Mouse (Mus musculus): ENCODE measurements at regions not wholly inside any gene's neighbourhood (a gene's known extent, or its start where the extent isn't known, plus 50 kb on each side); places are given as distances from the start of the nearest gene placed in this dataset.
A peak's percentile ranks its signal among the peaks of the same experiment; 100 is the strongest.
"Not testable (repeated sequence)": the region's sequence is repeated elsewhere in the genome, so short reads cannot be mapped to it uniquely, and the experiment has no call there.

DNA sequence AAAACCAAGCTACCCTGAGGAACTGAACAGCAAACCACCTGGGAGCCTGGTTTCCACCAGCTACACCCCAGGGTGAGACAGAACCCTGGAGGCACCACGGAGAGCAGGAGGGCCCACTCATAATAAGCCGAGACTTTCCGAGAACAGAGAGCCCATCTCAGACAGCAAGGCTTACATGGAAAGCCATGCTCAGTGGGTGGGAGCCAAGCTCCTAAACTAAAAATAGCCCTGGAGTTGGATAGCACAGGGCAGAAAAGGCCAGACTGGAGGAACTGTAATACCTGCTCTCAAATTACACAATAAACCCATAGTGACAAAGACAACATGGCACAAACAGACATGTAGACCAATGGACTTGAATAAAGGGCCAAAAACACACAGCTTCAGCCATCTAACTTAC lies 69.9 kb downstream of the Fbxo4 start:
- DNase-seq: peak; percentile 62
- intact Hi-C loops (cut with DNase I): loop anchor here (2.0 to 10.0 kb wide), 4 partner anchors 322 to 705 kb away; no protein-coding TSS in a partner anchor
- Histone ChIP-seq H3K27ac (peak overlapping the region; percentile 77), H3K4me3 (peak overlapping the region; percentile 38)
- TF ChIP-seq CTCF (IDR thresholded peaks at IDR 0.05): no peak

DNA sequence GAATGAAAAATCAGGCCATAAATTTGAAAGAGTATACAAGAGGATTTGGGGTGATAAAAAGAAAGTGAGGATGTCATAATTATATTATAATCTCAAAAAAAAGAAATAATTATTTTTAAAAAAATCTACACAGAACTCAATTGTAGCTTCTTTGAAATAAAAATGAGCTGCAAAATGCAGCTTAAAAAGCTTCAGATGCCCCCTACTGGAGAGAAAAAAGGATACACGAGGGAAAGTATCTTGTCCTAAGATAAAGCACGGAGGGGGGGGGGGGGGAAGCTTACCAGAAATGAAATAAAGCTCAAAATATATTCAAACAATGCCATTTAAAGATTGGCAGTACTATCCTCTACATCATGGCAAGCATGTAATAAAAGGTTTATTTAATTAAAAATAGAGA lies 70.7 kb downstream of the Fbxo4 start:
- no peak overlapping the region for H3K27ac ChIP-seq
- intact Hi-C loops (cut with DNase I): loop anchor here (2.0 to 10.0 kb wide), 4 partner anchors 321 to 704 kb away; no protein-coding TSS in a partner anchor
- no peak overlapping the region for H3K4me3 ChIP-seq
- DNase-seq: no peak
- peak; percentile 56 for TF ChIP-seq CTCF (IDR thresholded peaks at IDR 0.05)

DNA sequence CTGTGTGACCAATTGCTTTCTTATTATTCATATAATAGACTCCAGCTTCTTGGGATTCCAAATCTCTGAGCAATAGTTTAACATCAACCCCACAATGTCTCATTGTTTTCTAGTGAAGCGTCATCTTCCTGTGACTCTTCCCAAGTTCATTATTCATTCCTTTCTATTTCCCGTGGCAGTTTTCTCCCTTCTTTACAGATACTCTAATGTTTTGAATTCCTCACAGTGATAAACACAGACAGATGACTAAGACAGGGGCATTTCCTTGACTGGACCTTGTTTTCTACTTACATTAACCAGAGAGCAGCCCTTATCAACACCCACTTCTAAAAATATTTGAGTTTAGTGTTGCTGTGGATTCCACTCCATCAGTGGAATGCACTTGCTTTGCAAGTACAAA lies 73.8 kb downstream of the Fbxo4 start:
- no peak for DNase-seq
- H3K4me3 ChIP-seq: no peak overlapping the region
- intact Hi-C loops (cut with DNase I): loop anchor here (5.0 to 10.0 kb wide), 3 partner anchors 318 to 701 kb away; no protein-coding TSS in a partner anchor
- no peak for TF ChIP-seq CTCF (IDR thresholded peaks at IDR 0.05)
- H3K27ac ChIP-seq: no peak overlapping the region

GRCm38 (mm10) chr15:3878429-3878828 lies 100.9 kb downstream of the Fbxo4 start:
- DNase-seq: no peak
- intact Hi-C loops (cut with DNase I): no loop called here
- H3K27ac ChIP-seq: no peak overlapping the region
- H3K4me3 ChIP-seq: no peak overlapping the region
- TF ChIP-seq CTCF (IDR thresholded peaks at IDR 0.05): no peak

DNA sequence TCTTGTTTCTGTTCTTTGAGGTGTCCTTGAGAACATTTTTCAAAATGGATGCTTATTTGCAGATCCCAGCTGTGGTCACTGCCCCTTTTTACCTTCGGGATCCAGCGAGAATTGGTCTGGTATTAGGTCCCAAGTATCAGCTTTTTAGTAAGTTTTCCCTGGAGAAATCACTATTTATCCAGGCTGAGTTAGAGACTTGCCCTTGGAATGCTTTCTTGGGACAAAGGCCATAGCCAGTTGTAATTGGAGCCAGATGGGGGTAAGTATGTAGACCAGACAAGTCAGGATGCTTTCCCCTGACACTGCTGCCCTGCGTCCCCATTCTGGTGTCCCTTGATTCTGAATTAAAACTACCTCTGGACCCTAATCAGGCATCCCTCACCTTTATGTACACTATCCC lies 101.9 kb downstream of the Fbxo4 start:
- Histone ChIP-seq H3K27ac (no peak overlapping the region), H3K4me3 (no peak overlapping the region)
- no peak for DNase-seq
- no peak for TF ChIP-seq CTCF (IDR thresholded peaks at IDR 0.05)
- intact Hi-C loops (cut with DNase I): no loop called here

DNA sequence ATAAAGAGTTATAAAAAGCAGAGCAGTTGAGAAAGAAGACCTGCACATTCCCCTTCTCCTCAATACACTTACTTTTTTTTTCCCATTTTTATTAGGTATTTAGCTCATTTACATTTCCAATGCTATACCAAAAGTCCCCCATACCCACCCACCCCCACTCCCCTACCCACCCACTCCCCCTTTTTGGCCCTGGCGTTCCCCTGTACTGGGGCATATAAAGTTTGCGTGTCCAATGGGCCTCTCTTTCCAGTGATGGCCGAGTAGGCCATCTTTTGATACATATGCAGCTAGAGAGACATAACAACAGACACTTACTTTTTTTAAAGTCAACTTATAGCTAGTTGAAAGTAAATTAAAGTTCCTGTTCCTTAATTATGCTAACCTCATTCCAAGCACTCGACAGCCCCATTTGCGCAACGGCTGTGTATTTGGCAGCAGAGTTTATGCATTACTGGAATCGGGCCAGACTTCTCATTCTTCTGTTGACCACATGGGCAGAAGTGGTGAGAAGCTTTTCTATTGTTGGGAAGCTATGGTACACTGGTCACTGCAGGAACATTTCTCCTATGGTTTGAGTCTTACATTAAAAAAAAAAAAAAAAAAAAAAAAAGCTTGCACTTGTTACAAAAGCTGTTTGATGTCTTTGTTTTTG lies 104.0 kb downstream of the Fbxo4 start:
- H3K27ac ChIP-seq; intact Hi-C loops (cut with DNase I); H3K4me3 ChIP-seq; DNase-seq: not testable (repeated sequence)

- intact Hi-C loops (cut with DNase I): no loop called here
- H3K4me3 ChIP-seq: no peak overlapping the region
- no peak for TF ChIP-seq CTCF (IDR thresholded peaks at IDR 0.05)
- H3K27ac ChIP-seq: no peak overlapping the region
- DNase-seq: no peak
These were observed 147.6 kb downstream of the Fbxo4 start for GRCm38 (mm10) chr15:3831802-3832201.

GRCm38 (mm10) chr15:3805430-3805829 lies 173.9 kb downstream of the Fbxo4 start:
- intact Hi-C loops (cut with DNase I): no loop called here
- no peak for TF ChIP-seq CTCF (IDR thresholded peaks at IDR 0.05)
- Histone ChIP-seq H3K4me3 (no peak overlapping the region), H3K27ac (no peak overlapping the region)
- no peak for DNase-seq

DNA sequence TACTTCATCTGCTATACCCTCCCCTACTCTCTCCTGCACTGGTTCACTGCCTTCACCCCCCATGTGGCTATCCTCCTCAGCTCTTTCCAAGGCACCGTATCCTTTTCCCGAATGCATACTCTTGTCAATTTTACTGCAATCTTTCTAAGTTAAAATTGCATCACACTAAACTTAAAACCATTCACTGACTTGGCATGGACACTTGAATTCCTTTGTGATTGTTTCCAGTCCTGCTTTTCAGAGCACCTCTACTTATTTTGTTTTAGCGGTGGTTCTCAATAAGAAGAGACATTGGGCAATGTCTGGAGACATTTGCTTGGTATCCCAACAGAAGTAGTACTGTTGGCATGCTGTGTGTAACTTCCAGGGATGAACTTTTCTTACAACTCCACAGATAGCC lies 192.6 kb upstream of the Ghr start:
- Histone ChIP-seq H3K4me3 (no peak overlapping the region), H3K27ac (no peak overlapping the region)
- intact Hi-C loops (cut with DNase I): no loop called here
- TF ChIP-seq CTCF (IDR thresholded peaks at IDR 0.05): no peak
- DNase-seq: no peak

- intact Hi-C loops (cut with DNase I): no loop called here
- Histone ChIP-seq H3K4me3 (no peak overlapping the region), H3K27ac (no peak overlapping the region)
- TF ChIP-seq CTCF (IDR thresholded peaks at IDR 0.05): no peak
- DNase-seq: no peak
These were observed 189.0 kb upstream of the Ghr start for GRCm38 (mm10) chr15:3772228-3772789.

DNA sequence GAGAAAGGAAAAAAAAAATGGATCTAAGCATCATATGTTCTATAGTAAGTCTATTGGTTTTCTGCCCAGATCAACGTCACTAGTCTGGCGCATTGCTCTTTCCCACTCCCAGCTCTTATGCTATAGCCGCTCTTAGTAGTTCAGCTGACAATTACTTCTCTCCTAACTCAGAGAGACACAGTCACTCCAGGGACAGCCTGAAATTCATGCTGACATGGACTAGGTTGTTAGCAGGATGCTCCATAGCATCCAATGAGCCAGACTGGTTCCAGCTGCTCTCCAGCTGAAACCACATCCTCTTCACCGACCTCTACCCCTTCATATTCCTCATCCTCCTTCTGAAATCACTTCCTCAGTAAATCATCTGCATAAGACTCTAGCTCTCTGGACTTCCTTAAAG lies 187.0 kb upstream of the Ghr start:
- DNase-seq: no peak
- TF ChIP-seq CTCF (IDR thresholded peaks at IDR 0.05): no peak
- intact Hi-C loops (cut with DNase I): no loop called here
- H3K4me3 ChIP-seq: no peak overlapping the region
- no peak overlapping the region for H3K27ac ChIP-seq

- TF ChIP-seq CTCF (IDR thresholded peaks at IDR 0.05): no peak
- DNase-seq: no peak
- Histone ChIP-seq H3K27ac (no peak overlapping the region), H3K4me3 (no peak overlapping the region)
- intact Hi-C loops (cut with DNase I): no loop called here
These were observed 181.4 kb upstream of the Ghr start for GRCm38 (mm10) chr15:3764726-3765125.

DNA sequence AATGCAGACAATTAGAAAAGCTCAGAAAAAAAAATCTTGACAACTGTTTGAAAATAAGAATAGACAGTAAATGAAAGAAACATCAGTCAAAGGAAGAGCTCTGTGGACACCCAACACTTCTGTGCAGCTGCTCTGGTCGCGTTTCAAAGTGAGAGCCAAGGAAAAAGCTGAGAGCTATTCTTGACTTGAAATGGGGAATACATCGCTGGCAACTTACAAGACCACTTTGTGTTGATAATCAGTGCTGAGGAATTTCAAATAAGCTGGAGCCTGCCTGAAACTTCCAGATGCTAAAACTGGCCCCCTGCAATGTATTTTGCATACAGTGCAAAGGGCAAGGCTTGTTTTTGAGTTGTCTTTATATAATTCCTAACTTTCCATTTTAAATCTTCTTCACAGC lies 177.1 kb upstream of the Ghr start:
- H3K27ac ChIP-seq: no peak overlapping the region
- no peak for TF ChIP-seq CTCF (IDR thresholded peaks at IDR 0.05)
- no peak overlapping the region for H3K4me3 ChIP-seq
- intact Hi-C loops (cut with DNase I): no loop called here
- DNase-seq: no peak

- no peak for TF ChIP-seq CTCF (IDR thresholded peaks at IDR 0.05)
- H3K4me3 ChIP-seq: no peak overlapping the region
- H3K27ac ChIP-seq: no peak overlapping the region
- DNase-seq: no peak
- intact Hi-C loops (cut with DNase I): no loop called here
These were observed 172.3 kb upstream of the Ghr start for GRCm38 (mm10) chr15:3755636-3756035.

DNA sequence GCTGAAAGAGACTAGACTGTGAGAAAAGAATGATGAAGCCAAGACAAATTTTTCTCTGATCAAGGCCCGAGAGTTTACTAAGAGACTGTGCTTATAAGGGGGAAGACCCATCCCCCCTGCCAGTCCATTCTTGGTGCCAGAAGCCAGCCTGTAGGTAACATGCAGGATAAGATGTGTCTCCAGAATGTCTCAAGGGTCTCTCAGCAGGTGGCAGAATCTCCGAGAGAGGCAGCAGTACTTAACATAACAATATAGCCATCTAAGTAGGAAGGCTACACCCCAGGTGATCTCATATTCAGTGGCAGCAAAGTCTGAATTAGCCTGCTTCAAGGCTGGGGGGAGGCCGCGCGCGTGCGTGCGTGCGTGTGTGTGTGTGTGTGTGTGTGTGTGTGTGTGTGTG lies 164.8 kb upstream of the Ghr start:
- DNase-seq; H3K4me3 ChIP-seq; H3K27ac ChIP-seq; intact Hi-C loops (cut with DNase I): not testable (repeated sequence)
